Mouse (Mus musculus) small intestine, adult 2 months (tissue): Measurements from ENCODE around the gene Krt71.

Experiments used
- CTCF ChIP-seq: fragments of 200-500 bp; IDR thresholded peaks from 2 replicates; pipeline ENCODE4 v1.5.1; 2012; ENCODE audit warnings: low read depth, mild to moderate bottlenecking, control low read depth, inconsistent platforms, low read length, moderate library complexity, mixed read lengths; ENCODE audit not compliant: insufficient replicate concordance, insufficient read length; ENCODE audit errors: extremely low read depth
- POLR2A ChIP-seq: fragments of 200-500 bp; IDR thresholded peaks from 2 replicates; pipeline ENCODE4 v1.6.1; 2012; ENCODE audit warnings: low read depth, mild to moderate bottlenecking, control low read depth, inconsistent platforms, low read length, moderate library complexity

DNA sequence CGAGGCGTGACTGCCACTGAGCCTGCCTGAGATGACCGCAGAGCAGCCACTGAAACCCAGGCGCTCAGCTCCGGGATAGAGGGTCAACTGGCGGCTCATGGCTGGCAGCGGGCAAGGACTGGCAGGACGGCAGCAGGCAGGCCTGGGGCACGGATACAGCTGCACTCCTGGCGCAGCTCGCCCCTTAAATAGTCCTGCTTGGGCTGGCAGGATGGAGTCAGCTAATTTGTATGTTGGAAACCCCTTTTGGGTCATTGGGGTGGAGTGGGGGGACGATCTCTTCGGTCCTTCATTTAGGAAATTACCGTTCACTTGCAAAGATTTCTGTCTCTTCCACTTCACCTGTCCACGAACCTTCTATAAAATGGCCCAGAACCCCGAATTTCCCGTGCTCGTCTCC is 43.5 kb upstream of the Krt71 start, which contains the start of gene Krt72:
- TF ChIP-seq CTCF (no peak), POLR2A (no peak)
